Mouse (Mus musculus): Measurements from ENCODE around the gene Zfand3.

Zfand3 gene

DNA sequence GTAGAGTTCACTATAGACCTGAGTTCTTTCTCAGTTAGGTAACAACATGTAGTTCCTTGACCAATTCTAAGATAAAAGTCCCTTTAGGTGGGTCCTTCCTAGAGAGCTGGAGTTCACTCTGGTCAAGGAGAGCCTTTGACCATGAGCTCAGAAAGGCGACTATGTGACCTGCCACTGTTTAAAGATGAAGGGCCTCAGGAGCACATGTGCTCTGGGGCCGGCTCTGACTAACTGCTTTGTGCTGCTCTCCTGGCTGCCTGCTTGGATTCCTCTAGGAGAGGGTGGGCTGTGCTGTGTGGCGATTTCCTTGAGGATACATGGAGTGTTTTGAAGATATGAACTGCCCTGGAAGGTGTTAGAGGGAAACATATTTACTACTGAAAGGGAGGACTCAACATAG lies 189.6 kb downstream of the Zfand3 start:
- peak in 1 of 2 experiments; percentile 7 for DNase-seq (ENCODE audit: low spot score in 2 of 2)

DNA sequence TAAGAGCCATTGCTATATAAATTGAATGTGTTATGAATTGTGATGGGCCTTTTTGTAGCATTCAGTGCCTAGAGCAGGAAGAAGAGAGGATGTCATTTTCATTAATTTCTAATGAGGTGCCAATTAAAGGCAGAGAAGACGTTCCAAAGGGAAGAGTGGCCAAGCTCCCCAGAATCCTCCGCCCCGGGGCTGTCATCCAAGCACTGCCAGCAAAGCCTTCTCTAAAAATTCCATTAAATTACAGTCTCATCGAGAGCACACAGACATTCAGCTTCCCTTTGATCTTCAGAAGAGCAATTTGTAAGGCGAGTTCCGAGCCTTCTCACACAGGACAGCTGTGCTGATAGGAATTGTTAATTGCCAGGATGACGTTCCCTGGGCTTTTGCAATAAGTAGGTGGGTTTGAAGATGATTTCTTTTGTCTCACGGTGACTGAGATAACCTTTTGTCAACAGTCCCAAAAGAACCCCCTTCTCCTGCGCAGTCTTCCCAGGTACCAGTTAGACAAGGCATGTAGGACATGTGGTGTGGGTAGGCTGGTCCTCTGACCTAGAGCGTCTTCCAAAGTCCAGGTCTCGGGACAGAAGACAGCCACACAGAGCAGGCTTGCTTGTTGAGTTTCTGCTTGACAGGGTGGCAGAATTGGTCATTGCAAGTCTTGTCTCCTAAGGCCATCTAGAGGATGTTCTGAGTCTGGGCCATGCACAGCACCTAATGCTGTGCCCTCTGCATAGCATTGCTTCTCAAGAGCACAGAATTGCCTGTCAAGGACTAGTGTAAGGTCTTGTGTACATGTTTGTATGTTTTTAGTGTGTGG lies 190.3 kb downstream of the Zfand3 start:
- DNase-seq (ENCODE audit: low spot score in 2 of 2): peak in 1 of 2 experiments; percentile 1

DNA sequence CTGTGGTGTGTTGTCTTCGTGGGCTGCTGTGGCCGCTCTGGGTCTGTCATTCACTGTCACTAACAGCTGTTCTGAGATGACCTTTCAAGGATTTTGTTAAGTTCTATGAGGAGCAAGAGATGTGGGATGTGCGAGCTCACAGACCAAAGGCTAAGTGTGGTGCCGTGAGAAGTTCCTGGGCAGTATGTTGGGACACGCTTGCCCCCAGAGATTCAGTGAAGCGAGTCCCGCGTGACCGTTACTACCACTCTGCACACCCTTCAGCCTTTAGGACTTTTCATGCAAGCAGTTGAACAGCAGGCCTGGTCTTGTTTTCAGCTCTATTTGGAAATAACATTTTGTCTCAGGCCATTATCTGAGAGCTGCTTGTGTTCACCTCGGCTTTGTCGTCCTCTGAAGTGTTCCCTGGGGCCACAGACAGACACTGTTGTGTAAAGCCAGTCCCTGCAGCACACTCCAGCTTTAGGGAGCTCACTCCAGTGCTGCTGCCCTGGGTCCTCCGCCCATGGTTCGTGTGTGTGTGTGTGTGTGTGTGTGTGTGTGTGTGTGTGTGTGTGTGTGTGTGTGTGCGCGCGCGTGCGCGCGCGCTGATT lies 191.2 kb downstream of the Zfand3 start:
- DNase-seq (ENCODE audit: low spot score in 2 of 2): peak in 1 of 2 experiments; percentile 11

DNA sequence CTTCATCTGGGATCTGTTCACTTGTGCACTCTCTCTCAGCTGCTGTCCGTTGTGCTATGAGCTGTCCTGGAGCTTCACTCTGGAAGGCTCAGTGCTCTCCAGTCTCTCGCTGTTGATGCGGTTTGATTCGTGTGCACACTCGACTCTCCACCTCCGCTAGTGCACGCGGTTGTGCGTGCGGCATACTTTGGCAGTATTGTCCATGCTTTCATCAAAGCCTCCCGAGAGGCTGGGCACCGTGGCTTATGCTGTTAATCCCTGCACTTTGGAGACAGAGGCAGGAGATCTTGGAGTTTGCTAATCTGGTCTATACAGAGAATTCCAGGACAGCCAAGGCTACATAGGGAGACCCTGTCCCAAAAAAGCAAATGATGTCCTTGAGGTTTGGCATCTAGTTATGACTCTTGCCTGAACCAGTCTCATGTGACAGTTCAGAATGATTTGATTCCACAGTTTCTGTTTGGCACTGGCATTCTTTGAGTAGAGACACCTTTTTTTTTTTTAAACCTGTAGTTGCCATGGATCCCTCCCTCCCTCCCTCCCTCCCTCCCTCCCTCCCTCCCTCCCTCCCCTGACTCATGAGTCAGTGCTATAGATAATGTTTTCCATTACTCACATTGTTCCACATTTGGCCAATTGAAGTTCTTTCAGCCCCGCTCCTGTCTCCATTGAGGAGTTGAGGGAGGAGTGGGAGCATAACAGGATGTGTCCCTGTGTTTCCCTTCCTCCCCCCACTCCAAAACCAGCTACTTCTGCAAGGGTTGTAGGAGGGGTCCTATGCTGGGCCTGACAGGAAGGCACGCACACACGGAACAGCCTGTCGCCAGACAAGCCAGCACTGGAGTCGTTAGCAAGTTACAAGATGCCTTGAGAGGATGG lies 192.1 kb downstream of the Zfand3 start:
- peak in 1 of 2 experiments; percentile 18 for DNase-seq (ENCODE audit: low spot score in 2 of 2)

DNA sequence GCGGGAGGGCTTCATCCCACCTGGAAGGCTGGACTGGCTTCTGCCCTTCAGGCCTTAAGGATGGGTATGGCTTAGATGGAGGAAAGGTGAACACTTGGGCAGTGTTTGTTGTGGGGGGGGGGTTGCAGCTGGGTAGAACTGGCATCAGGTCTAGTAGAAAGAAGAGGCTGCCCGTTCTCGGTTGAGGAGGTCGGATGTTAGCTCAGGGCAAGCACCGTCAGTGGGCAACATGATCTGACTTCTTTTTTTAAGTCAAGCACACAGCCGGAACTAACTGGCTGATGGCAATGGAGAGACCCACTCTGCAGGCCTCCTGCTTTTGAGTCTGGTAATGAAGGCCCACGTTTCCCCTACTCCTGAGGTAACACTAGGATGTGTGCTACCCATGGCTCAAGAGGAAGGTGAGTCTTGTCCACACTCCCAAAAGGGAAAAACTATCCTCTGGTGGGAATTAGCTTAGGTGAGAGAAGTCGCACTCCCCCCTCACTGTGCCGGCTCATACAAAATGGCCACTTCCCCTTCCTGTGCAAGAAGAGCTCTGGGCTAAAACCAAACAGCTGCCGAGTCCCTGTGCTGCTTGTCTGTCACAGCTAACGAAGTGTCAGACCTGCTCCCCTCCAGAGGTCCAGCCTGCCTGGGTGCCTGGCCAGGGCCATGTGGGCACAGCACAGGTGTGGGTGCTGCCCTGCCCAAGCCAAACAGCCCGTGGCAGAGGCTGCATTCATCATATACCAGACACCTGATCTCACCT lies 192.9 kb downstream of the Zfand3 start:
- DNase-seq (ENCODE audit: low spot score in 2 of 2): peak in 1 of 2 experiments; percentile 43

DNA sequence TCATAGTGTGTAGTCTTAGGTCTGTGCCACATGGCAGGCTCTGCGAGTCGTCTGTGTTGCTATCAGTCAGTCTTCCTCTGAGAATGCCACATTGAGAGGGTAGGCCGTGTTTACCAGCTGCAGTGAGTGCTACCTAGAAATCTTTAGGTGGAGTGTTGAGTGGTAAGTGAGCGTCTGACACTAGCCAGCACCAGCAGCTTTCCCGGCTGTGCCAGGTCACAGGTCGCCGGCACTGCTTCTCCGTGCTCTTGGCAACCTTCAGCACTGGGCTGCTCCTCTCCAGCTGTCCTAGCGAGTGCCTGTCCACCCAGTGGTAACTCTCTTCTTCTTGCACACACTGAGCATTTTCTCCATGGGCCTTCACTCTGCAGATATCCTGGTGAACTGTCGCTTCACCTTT lies 193.9 kb downstream of the Zfand3 start:
- peak in 1 of 2 experiments; percentile 13 for DNase-seq (ENCODE audit: low spot score in 2 of 2)

DNA sequence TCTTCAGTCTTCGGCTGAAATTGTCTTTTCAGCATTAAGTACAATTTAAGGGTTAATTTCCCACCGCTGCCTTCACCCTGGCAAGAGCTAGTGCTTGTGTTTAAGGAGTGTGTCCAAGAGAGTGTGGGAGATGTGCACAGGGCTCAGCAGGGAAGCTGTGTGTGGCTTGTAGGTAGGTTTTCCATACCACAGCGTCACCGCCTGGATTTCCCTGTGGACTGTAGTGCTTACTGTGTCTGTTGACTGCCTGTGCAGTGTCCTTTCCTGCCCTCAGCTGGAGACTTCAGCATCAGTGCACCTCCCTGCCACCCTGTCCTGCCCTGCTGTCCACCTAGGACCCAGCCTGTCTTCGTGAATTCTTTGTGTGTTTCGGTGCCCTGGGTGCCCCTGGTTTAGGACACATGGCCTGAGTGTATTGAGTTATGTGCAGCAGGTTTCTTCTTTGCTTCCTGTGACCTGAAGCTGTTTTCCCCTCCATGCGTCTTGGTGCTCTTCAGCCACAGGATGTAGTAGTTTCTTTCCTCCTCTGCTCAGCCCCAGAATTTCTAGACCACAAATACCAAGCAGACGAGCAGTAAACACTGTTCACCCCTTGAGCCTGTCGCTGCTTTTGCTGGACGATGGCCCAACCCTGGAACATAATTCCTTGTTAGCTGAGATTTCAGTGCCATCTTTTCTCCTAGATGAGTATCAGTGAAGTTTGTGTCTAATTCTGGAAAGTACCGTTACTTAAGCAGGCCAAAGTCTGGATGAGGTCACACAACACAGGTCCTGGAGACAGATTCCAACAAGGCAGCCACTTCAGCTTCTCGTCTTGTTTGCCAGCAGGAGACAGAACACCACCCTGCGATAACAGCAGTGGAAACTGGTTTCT lies 195.1 kb downstream of the Zfand3 start:
- DNase-seq (ENCODE audit: low spot score in 2 of 2): no peak

DNA sequence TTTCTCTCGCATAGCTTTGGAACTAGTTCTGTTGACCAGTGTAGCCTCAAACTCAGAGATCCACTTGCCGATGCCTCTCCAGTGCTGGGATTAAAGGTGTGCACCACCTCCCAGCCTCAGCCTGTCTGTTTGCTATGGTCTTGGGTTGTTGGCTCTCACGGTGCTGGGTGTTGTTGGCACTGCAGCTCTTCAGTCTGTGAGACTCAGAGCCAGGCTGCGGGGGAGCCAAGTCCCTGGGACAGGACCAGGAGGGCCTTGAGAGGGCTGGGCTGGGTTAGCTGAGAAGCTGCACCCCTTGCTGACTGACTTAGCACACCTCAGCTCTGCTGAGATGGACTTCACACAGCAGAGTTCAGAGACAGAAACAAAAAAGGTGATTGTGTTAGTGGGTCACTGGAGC lies 195.8 kb downstream of the Zfand3 start:
- DNase-seq (ENCODE audit: low spot score in 2 of 2): no peak

DNA sequence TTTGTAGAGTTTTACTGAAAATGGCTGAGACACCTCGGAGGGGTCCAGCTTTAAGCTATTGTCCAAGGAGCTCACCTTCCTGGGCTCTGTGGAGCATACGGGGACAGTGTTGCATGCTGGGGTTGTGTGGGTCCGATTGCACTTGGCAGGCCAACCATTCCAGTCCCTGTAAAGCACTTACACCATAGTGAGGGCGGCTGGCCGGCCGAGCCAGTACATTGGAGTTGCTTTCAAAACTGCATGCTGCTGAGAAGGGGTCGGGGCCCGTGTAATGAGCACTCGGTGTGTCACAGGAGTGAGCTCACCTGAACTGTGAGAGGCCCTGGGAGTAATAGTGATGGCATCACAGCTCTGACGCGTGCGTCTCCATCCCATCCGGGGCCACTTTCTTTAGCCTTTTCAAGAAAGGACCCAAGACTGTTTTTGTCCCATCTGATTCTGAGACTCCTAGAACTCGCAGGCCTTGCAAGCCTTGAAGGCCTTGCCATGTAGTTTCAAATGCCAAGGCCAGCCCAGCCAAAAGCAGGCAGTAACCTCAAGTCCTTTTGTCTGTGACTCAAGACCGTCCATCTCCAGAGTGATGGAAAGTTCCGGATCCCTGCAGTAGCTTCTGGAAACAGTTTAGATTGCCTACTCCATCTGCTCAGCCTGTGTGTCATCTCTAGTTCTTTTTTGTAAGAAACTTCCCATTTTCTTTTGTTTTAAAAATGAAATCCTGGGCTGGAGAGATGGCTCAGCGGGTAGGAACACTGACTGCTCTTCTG lies 200.7 kb downstream of the Zfand3 start:
- DNase-seq (ENCODE audit: low spot score in 2 of 2): no peak

DNA sequence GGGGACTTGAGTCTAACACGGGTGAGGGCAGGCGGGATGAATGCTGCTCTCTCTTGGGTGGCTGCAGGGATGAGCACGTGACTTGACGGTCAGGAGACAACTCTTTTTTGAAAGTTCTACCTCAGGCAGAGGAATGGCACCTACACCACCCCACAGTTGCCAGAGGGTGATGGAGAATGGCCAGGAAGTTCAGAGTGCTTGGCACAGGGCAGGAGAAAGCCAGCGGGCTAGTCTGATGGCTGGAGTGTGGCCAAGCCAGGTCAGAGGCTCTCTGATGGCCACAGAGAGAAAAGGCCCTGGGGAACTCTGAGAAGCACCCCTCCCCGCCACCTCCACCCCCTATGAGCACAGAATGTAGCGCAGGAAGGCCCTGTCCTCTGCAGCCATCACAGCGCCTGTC lies 205.7 kb downstream of the Zfand3 start:
- no peak for DNase-seq (ENCODE audit: low spot score in 2 of 2)

DNA sequence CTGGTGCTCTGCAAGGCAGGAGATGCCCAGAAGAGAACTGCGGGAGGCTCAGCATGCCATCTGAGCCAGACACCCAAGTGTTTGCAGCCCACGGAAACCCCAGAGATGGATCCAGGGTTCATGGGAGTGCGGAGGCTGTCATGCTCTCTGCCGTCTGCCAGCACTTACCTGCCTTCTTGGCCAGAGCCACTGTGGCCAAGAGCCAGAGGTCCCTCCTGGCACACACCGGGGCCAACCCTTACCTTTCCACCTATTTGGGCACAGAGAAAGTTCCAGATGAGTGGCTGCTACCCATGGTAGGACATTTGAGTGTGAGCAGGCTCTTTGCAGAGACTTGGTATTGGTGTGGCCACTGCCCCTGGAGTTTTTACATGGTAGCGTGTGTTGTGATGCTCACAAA lies 206.4 kb downstream of the Zfand3 start:
- no peak for DNase-seq (ENCODE audit: low spot score in 2 of 2)

DNA sequence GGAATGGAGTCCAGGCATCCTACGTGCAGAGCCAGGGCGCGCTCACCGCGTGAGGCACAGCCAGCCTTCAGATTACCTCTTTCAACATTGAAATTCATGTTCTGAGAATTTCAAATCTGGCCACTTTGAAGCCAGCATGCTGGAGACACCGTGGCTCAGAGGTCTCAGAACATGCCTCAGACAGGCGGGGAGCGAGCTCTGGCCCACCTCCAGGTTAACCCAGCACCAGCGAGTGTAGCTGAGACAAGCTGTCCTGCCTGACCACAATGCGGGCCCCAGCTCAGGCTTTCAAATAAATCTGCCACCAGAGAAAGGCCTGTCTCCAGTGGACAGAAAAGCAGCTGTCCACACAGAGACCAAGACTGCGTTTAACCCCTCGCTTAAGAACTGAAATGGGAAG lies 208.1 kb downstream of the Zfand3 start:
- DNase-seq (ENCODE audit: low spot score in 2 of 2): no peak

DNA sequence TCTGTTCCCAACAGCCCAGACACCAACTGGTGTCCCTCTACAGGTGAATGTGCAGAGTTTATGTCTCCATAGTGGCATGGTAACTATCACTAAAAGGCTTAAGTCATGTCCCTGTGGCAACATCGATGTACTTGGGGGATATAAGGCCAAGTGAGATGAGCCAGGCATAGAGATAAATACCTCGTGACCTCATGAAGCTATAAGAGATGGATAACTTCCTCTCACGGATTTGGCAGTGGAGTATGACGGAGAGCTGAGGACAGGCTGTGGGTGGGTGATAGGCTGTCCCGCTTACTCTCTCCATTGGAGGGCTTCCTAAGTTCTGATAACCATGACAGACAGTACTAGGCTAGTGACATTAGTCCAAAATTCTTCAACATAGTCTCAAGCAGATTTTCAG lies 208.8 kb downstream of the Zfand3 start:
- DNase-seq (ENCODE audit: low spot score in 2 of 2): no peak

DNA sequence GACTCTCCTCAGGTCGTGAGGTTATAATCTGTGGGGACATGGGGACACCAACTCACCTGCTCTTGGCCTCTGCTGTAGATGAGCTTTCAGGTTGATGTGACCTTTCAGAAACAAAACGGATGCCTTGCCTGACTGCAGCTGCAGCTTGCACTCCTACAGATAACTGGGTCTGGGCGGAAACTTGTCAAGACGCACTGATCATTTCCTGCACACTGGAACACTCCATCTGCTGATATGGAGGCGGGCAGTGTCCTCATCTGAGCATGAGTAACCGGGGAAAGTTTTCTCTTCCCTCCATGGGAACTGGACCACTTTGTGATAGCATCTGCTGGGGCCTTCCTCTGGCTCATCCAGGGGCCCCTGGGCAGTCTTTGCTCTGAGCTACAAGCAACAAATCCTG lies 209.9 kb downstream of the Zfand3 start:
- DNase-seq (ENCODE audit: low spot score in 2 of 2): no peak

DNA sequence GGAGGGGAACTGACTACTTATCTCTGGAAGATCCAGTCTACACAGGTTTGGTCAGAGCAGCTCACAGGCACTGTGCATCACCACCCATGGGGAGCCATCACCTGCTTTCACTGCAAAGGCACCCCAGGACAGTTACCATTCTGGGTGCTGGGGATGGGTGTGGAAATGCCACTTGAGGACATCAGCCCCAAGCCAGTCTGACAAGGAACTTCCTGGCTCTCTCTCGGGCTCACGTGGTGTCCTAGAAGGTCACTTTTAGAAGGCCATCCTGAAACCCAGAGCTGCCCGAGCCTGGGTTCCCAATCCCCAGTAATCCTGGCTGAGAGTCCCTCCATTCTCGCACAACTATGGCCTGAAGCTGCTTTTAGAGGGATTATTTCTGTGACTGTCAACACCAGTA lies 211.2 kb downstream of the Zfand3 start:
- no peak for DNase-seq (ENCODE audit: low spot score in 2 of 2)

DNA sequence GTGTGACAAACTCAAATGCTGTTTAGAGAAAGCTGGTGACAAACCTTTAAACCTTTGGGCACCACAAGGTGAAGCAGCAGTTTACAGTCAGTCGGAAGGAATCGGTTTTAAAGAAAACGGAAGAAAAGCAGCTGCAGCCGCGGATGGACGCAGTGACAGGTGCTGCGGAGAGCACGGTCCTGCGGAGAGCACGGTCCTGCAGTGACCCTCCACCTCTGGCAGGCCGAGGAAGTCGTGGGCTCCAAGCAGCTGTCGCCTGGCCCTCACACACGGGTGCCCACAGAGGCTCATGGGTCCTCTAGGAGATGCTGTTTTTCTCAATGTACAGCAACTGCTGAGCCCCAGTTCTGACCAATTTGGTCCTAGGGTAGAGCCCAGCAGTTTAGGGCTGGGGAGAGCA lies 217.1 kb downstream of the Zfand3 start:
- DNase-seq (ENCODE audit: low spot score in 2 of 2): no peak

DNA sequence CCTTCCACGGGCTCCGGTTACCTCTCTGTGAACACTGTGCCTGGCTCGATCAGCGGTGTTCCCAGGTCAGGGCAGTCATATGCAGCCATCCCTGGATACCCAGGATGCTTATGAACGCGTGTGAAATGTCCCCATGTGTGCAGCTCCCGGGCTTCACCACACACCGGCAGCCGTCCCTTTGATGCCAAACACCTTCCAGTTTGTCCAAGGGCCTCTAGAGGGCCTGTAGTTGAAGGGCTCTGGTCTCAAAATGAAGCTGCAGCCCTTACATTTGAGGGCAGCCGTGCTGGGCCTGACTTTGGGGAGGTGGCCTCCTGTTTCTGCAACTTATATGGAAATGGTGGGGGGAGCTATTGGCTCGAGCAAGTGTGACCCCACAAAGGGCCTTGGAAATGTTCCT lies 217.8 kb downstream of the Zfand3 start:
- no peak for DNase-seq (ENCODE audit: low spot score in 2 of 2)

DNA sequence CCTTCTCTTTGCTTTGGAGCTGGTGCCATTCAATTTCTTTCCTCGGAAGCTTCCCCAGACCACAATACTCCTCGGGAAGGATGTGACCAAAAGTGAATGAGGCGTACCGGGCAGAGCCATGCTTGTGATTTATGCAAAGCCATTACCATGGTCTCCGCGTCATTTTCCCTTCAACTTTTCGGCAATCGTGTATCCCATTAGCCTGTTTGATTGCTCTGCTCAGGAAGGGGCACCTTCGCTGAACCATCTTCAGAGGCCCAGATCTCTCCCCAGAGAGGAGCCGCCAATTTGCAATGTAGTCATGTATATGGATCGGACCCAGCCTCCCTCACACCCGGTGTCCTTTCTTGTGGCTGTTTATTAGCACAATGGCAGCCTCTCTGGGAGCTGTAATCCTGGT lies 218.3 kb downstream of the Zfand3 start:
- DNase-seq (ENCODE audit: low spot score in 2 of 2): no peak

DNA sequence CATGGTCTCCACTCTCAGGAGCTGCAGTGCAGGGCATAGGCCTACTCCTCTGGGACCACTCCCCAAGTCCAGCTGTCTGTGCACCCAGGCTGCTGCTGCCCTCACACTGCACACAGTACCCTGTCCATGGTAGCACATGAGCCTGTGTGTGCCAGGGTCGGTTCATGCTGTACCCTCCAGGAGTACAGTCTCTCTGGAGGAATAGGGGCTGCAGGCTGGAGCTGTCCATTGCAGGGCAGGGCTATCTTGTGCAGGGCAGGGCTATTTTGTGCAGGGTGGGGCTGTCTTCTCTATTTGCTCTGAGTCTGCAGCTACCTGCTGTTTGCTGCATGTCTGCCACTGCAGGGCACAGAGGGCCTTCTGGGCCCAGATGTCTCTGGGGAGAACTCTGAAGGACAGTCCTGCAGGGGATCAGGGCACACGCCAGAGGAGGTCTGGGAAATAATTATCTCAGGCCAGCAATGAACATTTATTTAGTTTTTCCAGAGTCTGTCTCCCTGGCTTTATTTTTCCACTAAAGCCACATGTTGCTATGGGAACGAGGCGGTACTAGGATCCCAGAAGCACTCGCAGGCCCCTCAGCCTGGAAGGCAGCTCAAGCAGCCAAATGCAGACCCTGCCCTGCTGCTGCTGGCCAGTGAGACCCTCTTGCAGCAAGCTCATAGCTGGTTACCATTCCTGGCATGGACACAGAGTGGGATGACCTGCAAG lies 220.7 kb downstream of the Zfand3 start:
- no peak for DNase-seq (ENCODE audit: low spot score in 2 of 2)

Measured in spleen, postnatal 10 days (tissue).